Mouse (Mus musculus) forebrain, postnatal 0 days (tissue): ENCODE results near the gene Gm2174. TPM values are rescaled to one million over a fixed set of nuclear protein-coding genes. Genes with fewer than 3 reads are reported as not detected.

Source experiments
- ATAC-seq: fragments of 200-750 bp; cut with Nextera tagmentation; 2 replicates; pipeline ENCODE4 v1.8.0; 2017; ENCODE audit warnings: mild to moderate bottlenecking, moderate library complexity
- DNase-seq: peaks from one replicate; pipeline ENCODE4 v3.0.0-alpha.2; 2015
- H3K27ac ChIP-seq: fragments of 300-500 bp; sonication (generic); 2 replicates; pipeline ENCODE4 v1.5.1; 2014; ENCODE audit warnings: low read depth, mild to moderate bottlenecking, antibody characterized with exemption, low read length, moderate library complexity, mixed read lengths
- H3K27me3 ChIP-seq: fragments of 300-500 bp; sonication (generic); 2 replicates; pipeline ENCODE4 v1.6.1; 2014; ENCODE audit warnings: mild to moderate bottlenecking, low read length, mixed read lengths; ENCODE audit not compliant: insufficient read depth
- H3K36me3 ChIP-seq: fragments of 300-500 bp; sonication (generic); 2 replicates; pipeline ENCODE4 v1.6.1; 2014; ENCODE audit warnings: mild to moderate bottlenecking, moderate library complexity; ENCODE audit not compliant: insufficient read depth
- H3K4me1 ChIP-seq: fragments of 300-500 bp; sonication (generic); 2 replicates; pipeline ENCODE4 v1.6.1; 2014; ENCODE audit warnings: antibody characterized with exemption; ENCODE audit not compliant: insufficient read depth
- H3K4me2 ChIP-seq: fragments of 300-500 bp; sonication (generic); 2 replicates; pipeline ENCODE4 v1.6.1; 2014; ENCODE audit warnings: low read depth, mild to moderate bottlenecking, moderate library complexity
- H3K4me3 ChIP-seq: fragments of 300-500 bp; sonication (generic); 2 replicates; pipeline ENCODE4 v1.5.1; 2014; ENCODE audit warnings: low read depth, low read length, mixed read lengths
- H3K9ac ChIP-seq: fragments of 300-500 bp; sonication (generic); 2 replicates; pipeline ENCODE4 v1.6.1; 2014; ENCODE audit warnings: mild to moderate bottlenecking
- H3K9me3 ChIP-seq: fragments of 300-500 bp; sonication (generic); 2 replicates; pipeline ENCODE4 v1.6.1; 2016; ENCODE audit warnings: low read length
- CTCF ChIP-seq: sonication (generic); IDR thresholded peaks from 2 replicates; pipeline ENCODE4 v1.5.1; 2016; ENCODE audit warnings: antibody characterized with exemption, control low read depth, low read depth
- WGBS: fragments of 180-500 bp; shearing (Covaris S2); extraction: QIAGEN DNeasy Blood & Tissue Kit; methylation state at CpG from one replicate; pipeline ENCODE4 v1.1.7; 2014; 5-methylcytosine and 5-hydroxymethylcytosine counted together
- polyA plus RNA-seq: library from polyadenylated mRNA; unstranded; fragments of >200 nt; fragmentation: Nextera tagmentation; extraction: Ambion mirVana; gene quantifications from 2 replicates; pipeline ENCODE4 v1.2.1, GENCODE M21; 2015
- total RNA-seq: library from RNA; depleted of rRNA; stranded (reverse); fragments of >200 nt; gene quantifications from 2 replicates; pipeline ENCODE4 v1.2.3, GENCODE M21; 2014

Gene Gm2174
- total and polyA plus RNA-seq, 2 experiments from 2014 or later = 1.6 TPM; not detected in 1

GRCm38 (mm10) chrX:56435758-56436283, 11.9 kb upstream of the Gm2174 start:
- no peaks in the 10 kb centered on the region for H3K27me3 ChIP-seq
- no peaks in the 10 kb centered on the region for H3K36me3 ChIP-seq
- no peak for TF ChIP-seq CTCF
- no peak overlapping the region for H3K9ac ChIP-seq
- no peak overlapping the region for H3K4me3 ChIP-seq
- no peaks in the 10 kb centered on the region for H3K9me3 ChIP-seq
- H3K4me2 ChIP-seq = no peak overlapping the region
- ATAC-seq (no peak; the same call in 1 of the 2 replicates), DNase-seq (no peak)
- 53% methylated on average over 7 of the region's 7 CpGs for WGBS
- no peak overlapping the region for H3K27ac ChIP-seq
- H3K4me1 ChIP-seq = no peaks in the 10 kb centered on the region

- H3K27ac ChIP-seq = no peak overlapping the region
- 84% methylated on average over 11 of the region's 11 CpGs for WGBS
- H3K4me2 ChIP-seq = no peak overlapping the region
- no peak for DNase-seq
- H3K27me3 ChIP-seq = no peaks in the 10 kb centered on the region
- H3K4me1 ChIP-seq = no peaks in the 10 kb centered on the region
- TF ChIP-seq CTCF = no peak
- H3K36me3 ChIP-seq = no peaks in the 10 kb centered on the region
- H3K9ac ChIP-seq = no peak overlapping the region
- 0 out of 2 replicates have a peak, but pooled peaks have one; percentile 18 for ATAC-seq
- no peaks in the 10 kb centered on the region for H3K9me3 ChIP-seq
- H3K4me3 ChIP-seq = no peak overlapping the region
These were observed 1.0 kb upstream of the Gm2174 start for GRCm38 (mm10) chrX:56446487-56447428.

GRCm38 (mm10) chrX:56454671-56455371, 7.1 kb downstream of the Gm2174 start, which contains the start of gene Ints6l:
TSS of gene Ints6l (plus strand) at chrX:56454857.
- no peaks in the 10 kb centered on the region for H3K27me3 ChIP-seq
- WGBS = 32% methylated on average over 22 of the region's 22 CpGs
- H3K9ac ChIP-seq = peak within 1 kb of the TSS; percentile 85
- TF ChIP-seq CTCF = no peak
- H3K4me3 ChIP-seq = peak within 1 kb of the TSS; percentile 58
- H3K36me3 ChIP-seq = no peaks in the 10 kb centered on the region
- DNase-seq (peak; percentile 81), ATAC-seq (peak; percentile 76)
- no peaks in the 10 kb centered on the region for H3K4me1 ChIP-seq
- H3K9me3 ChIP-seq = no peaks in the 10 kb centered on the region
- peak within 1 kb of the TSS; percentile 57 for H3K4me2 ChIP-seq
- peak within 1 kb of the TSS; percentile 93 for H3K27ac ChIP-seq

- no peaks in the 10 kb centered on the region for H3K27me3 ChIP-seq
- H3K9me3 ChIP-seq = no peaks in the 10 kb centered on the region
- no peaks in the 10 kb centered on the region for H3K4me1 ChIP-seq
- H3K9ac ChIP-seq = peak overlapping the region; percentile 85
- 37% methylated on average over 62 of the region's 65 CpGs for WGBS
- peak overlapping the region; percentile 57 for H3K4me2 ChIP-seq
- ATAC-seq (peak; percentile 94), DNase-seq (peak; percentile 87)
- peak; percentile 66 for TF ChIP-seq CTCF
- H3K4me3 ChIP-seq = peak overlapping the region; percentile 58
- H3K36me3 ChIP-seq = no peaks in the 10 kb centered on the region
- peak overlapping the region; percentile 93 for H3K27ac ChIP-seq
These were observed 7.8 kb downstream of the Gm2174 start for GRCm38 (mm10) chrX:56455372-56456246.

GRCm38 (mm10) chrX:56456379-56456778, 8.6 kb downstream of the Gm2174 start:
- ATAC-seq = no peak
- H3K27ac ChIP-seq = peak overlapping the region; percentile 93
- H3K4me2 ChIP-seq = peak overlapping the region; percentile 57
- TF ChIP-seq CTCF = no peak
- H3K4me3 ChIP-seq = peak overlapping the region; percentile 58
- no peaks in the 10 kb centered on the region for H3K27me3 ChIP-seq
- peak; percentile 8 for DNase-seq
- no peaks in the 10 kb centered on the region for H3K9me3 ChIP-seq
- no peaks in the 10 kb centered on the region for H3K36me3 ChIP-seq
- H3K9ac ChIP-seq = peak overlapping the region; percentile 85
- 38% methylated on average over 8 of the region's 8 CpGs for WGBS
- no peaks in the 10 kb centered on the region for H3K4me1 ChIP-seq
